Mouse (Mus musculus) urinary bladder, postnatal 4 days (tissue): ENCODE data around the gene Gm10228.
"Not testable (repeated sequence)": the region's sequence is repeated elsewhere in the genome, so short reads cannot be mapped to it uniquely, and the experiment has no call there.

Source experiments
- DNase-seq, 2 experiments: peaks; one replicate each; pipeline ENCODE4 v3.0.0; 2021 to 2022; ENCODE audit warnings: low spot score in 2 of 2

Gene Gm10228

DNA sequence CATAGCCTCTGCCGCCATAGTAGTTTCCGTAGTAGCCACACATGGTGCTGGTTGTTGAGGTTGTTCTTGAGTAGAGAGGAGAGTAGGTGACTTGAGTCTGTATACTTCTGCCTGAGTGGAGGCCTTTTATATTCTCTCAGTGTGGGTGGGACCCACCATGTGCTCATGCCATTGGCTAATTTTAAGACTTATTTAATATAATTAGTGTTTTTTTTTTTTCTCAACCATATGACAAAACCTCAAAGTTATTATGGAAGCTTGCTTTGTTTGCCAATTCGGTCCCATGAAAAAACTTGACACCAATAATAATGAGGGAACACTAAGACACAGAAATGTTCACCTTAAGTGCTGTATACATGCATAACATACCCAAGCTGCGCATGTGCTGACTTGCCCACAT, at the start of gene Gm10228:
TSS of gene Gm10228 (minus strand) at position 101 of the 400 bp plus-strand sequence.
- not testable (repeated sequence) for DNase-seq

DNA sequence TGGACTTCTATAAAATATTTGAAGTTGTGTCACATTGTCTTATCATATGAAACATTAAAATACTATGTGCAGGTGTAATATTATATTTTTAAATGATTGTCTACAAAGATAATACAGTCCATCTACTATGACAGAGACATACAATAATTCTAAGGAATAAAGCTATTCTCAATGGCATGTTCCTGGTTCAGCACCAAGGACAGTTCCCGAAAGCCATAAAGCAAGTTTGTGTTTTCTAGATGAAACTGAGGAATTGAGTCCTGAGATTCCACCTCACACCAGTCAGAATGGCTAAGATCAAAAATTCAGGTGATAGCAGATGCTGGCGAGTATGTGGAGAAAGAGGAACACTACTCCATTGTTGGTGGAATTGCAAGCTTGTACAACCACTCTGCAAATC, 29.8 kb upstream of the Gm10228 start:
- not testable (repeated sequence) for DNase-seq

GRCm38 (mm10) chr16:89063902-89064301, 22.6 kb upstream of the Gm10228 start, which contains the start of gene 1110025L11Rik:
TSS of gene 1110025L11Rik (minus strand) at chr16:89064002.
- not testable (repeated sequence) for DNase-seq

GRCm38 (mm10) chr16:89047783-89048182, 6.5 kb upstream of the Gm10228 start, which contains the start of gene Krtap6-5:
TSS of gene Krtap6-5 (minus strand) at chr16:89047883.
- no peak for DNase-seq

- DNase-seq, result not testable (repeated sequence)
Observed at GRCm38 (mm10) chr16:89031399-89031798, 9.9 kb downstream of the Gm10228 start, which contains the start of gene Krtap6-1. TSS of gene Krtap6-1 (plus strand) at chr16:89031699.

DNA sequence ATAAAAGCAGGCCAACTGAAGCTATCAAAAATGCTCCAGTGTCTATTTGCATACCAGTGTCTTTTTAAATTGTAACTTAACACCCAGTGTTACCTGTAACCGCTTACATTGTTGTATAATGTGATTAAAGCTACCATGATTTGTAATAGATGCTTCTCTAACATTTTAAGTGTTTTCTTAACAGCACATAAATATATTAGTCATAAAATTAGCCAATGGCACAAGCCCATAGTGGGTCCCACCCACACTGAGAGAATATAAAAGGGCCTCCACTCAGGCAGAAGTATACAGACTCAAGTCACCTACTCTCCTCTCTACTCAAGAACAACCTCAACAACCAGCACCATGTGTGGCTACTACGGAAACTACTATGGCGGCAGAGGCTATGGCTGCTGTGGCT, 26.3 kb downstream of the Gm10228 start, which contains the start of gene Gm10229:
TSS of gene Gm10229 (plus strand) at position 301 of the 400 bp plus-strand sequence.
- DNase-seq, result not testable (repeated sequence)

DNA sequence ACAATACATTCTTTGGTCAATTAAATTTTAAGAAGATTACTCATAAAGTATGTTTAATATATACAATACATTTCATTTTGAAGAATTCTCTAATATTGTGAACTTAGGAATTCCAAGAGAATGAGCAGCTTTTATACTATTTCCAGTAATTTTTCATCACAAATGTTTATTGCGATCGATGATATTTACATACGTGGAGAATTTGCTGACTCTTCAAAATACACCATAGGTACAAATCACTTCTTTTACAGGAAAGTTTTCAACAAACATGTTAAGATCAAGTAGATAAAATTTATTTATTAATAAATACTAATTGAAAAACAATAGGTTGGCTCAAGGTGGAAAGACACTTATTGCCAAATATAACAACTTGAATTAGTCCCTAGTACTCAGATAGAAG, 27.3 kb downstream of the Gm10228 start:
- no peak for DNase-seq

DNA sequence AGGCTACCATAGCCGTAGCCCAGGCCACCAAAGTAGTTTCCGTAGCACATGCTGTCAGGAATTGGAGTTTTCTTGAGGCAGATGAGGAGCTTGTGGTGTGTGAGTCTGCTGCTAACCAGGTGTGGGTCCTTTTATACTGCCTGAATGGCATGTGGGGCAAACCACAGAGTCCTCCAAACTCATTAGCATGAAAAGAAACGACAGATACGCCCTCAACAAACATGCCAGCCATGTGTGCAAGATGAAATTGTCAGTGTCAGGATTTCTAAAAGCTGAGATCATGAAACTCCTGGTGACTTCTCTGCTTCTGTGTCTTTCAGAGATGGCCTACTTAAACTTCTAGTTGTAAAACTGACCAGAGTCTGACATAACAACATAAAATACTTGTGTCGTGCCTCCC, 30.6 kb downstream of the Gm10228 start, which contains the start of gene Krtap22-2:
TSS of gene Krtap22-2 (minus strand) at position 101 of the 400 bp plus-strand sequence.
- DNase-seq, result no peak
